Mouse (Mus musculus) megakaryocyte, adult 5-6 weeks (primary cell): ENCODE measurements around the gene Ncoa4. TPM values are rescaled to one million over a fixed set of nuclear protein-coding genes. Genes with fewer than 3 reads are reported as not detected.
A peak's percentile ranks its signal among the peaks of the same experiment; 100 is the strongest.
"Not testable (repeated sequence)": the region's sequence is repeated elsewhere in the genome, so short reads cannot be mapped to it uniquely, and the experiment has no call there.

Experiments used
- ATAC-seq: 2 replicates; pipeline ENCODE4 v1.8.0; 2016; ENCODE audit warnings: mild to moderate bottlenecking, inconsistent platforms; ENCODE audit not compliant: poor library complexity, severe bottlenecking
- total RNA-seq, 2 experiments: library from RNA; stranded (forward) in 1 of 2; stranded (reverse) in 1 of 2; fragments of 153-499, 151-499 nt in 1 of 2; fragments of 221-1000, 200-1000 nt in 1 of 2; gene quantifications; 2 replicates each; pipeline versions ENCODE4 v1.2.3 to v1.2.4; 2015 to 2017

Gene Ncoa4
- total RNA-seq, 2 experiments from 2014 or later: 93.2 to 107 TPM

GRCm38 (mm10) chr14:32159150-32159670 lies 455 bp upstream of the Ncoa4 start:
- ATAC-seq: peak; percentile 37

- ATAC-seq: no peak
Measured at GRCm38 (mm10) chr14:32160563-32160962, 898 bp downstream of the Ncoa4 start.

- ATAC-seq: no peak
Measured at GRCm38 (mm10) chr14:32161090-32161885, 1.6 kb downstream of the Ncoa4 start.

GRCm38 (mm10) chr14:32162231-32162630 lies 2.6 kb downstream of the Ncoa4 start:
- no peak for ATAC-seq

GRCm38 (mm10) chr14:32163203-32163888 lies 3.7 kb downstream of the Ncoa4 start:
- no peak for ATAC-seq

GRCm38 (mm10) chr14:32164173-32165051 lies 4.7 kb downstream of the Ncoa4 start:
- ATAC-seq: no peak

GRCm38 (mm10) chr14:32165278-32166061 lies 5.8 kb downstream of the Ncoa4 start:
- peak; percentile 90 for ATAC-seq

GRCm38 (mm10) chr14:32166062-32166441 lies 6.4 kb downstream of the Ncoa4 start:
- ATAC-seq: no peak

GRCm38 (mm10) chr14:32166840-32167239 lies 7.2 kb downstream of the Ncoa4 start:
- ATAC-seq: no peak

GRCm38 (mm10) chr14:32167326-32167725 lies 7.7 kb downstream of the Ncoa4 start:
- ATAC-seq: no peak

GRCm38 (mm10) chr14:32168653-32169231 lies 9.1 kb downstream of the Ncoa4 start:
- no peak for ATAC-seq

- ATAC-seq: no peak
Measured at GRCm38 (mm10) chr14:32170137-32170536, 10.5 kb downstream of the Ncoa4 start.

- no peak for ATAC-seq
Measured at GRCm38 (mm10) chr14:32175310-32175709, 15.6 kb downstream of the Ncoa4 start.

GRCm38 (mm10) chr14:32176590-32176989 lies 16.9 kb downstream of the Ncoa4 start:
- not testable (repeated sequence) for ATAC-seq

- ATAC-seq: no peak
Measured at GRCm38 (mm10) chr14:32179393-32180195, 19.9 kb downstream of the Ncoa4 start.

GRCm38 (mm10) chr14:32180861-32181260 lies 21.2 kb downstream of the Ncoa4 start:
- ATAC-seq: no peak

GRCm38 (mm10) chr14:32183846-32184245 lies 24.2 kb downstream of the Ncoa4 start:
- ATAC-seq: no peak

- no peak for ATAC-seq
Measured at GRCm38 (mm10) chr14:32190627-32191391, 31.1 kb downstream of the Ncoa4 start.
